Mouse (Mus musculus): ENCODE results near the gene Elp1. TPM values are rescaled to one million over a fixed set of nuclear protein-coding genes. Genes with fewer than 3 reads are reported as not detected.
A peak's percentile ranks its signal among the peaks of the same experiment; 100 is the strongest.

Elp1 gene
- total and polyA plus RNA-seq, 2 experiments from 2014 or later: 15.0 to 25.5 TPM

DNA sequence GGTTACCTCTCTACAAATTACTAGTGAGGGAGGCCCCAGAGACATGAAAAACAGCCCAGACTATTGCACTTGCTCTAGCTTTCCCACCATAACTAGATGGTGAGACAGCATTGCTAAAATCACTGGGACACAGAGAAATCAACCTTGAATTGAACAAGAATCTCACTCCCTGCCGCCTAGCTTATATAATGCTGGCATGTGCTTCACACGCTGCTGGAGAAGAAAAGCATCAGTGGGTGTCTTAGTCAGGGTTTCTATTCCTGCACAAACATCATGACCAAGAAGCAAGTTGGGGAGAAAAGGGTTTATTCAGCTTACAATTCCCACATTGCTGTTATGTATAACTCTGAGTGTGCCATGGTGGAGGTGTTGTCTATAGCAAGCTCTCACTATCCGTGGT, 89.0 kb downstream of the Elp1 start:
- Histone ChIP-seq H3K9ac (replicated peaks; ENCODE audit: low read depth, low read length) (no peak overlapping the region), H3K4me2 (ENCODE audit: low read depth, low read length) (no peak overlapping the region), H3K36me3 (replicated peaks; ENCODE audit: control insufficient read depth, insufficient read depth, low read length) (no peaks in the 10 kb centered on the region), H3K4me3 (ENCODE audit: low read depth, low read length) (no peak overlapping the region), H3K4me1 (ENCODE audit: control insufficient read depth, insufficient read depth) (peaks cover 12% of the 10 kb centered on the region), H3K27ac (ENCODE audit: low read depth) (no peak overlapping the region), H3K27me3 (ENCODE audit: control insufficient read depth, insufficient read depth, low read length) (no peaks in the 10 kb centered on the region), H3K9me3 (replicated peaks; ENCODE audit: control insufficient read depth, low read length) (no peaks in the 10 kb centered on the region)
- DNase-seq (ENCODE audit: low spot score) (no peak), ATAC-seq (ENCODE audit: insufficient read depth, low read depth) (no peak)
- WGBS: 87% methylated on average over 3 of the region's 3 CpGs
- TF ChIP-seq CTCF (IDR thresholded peaks at IDR 0.05; ENCODE audit: low read depth) (no peak), EP300 (IDR thresholded peaks at IDR 0.05; ENCODE audit: low read depth) (no peak)

- 0 out of 2 replicates have a peak overlapping the region, but pooled peaks have one; percentile 12 for H3K4me2 ChIP-seq (ENCODE audit: low read depth, low read length)
- no peaks in the 10 kb centered on the region for H3K4me1 ChIP-seq (ENCODE audit: control insufficient read depth, insufficient read depth)
- 33% methylated on average over 10 of the region's 10 CpGs for WGBS
Observed at GRCm38 (mm10) chr4:56702234-56702633, 99.9 kb downstream of the Elp1 start.

More at GRCm38 (mm10) chr4:56702234-56702633, 99.9 kb downstream of the Elp1 start:
- H3K27ac ChIP-seq (ENCODE audit: low read depth): no peak overlapping the region
- no peak for TF ChIP-seq EP300 (IDR thresholded peaks at IDR 0.05; ENCODE audit: low read depth)
- H3K9me3 ChIP-seq (replicated peaks; ENCODE audit: control insufficient read depth, low read length): no peaks in the 10 kb centered on the region
- no peak for ATAC-seq (ENCODE audit: insufficient read depth, low read depth)
- H3K27me3 ChIP-seq (ENCODE audit: control insufficient read depth, insufficient read depth, low read length): no peaks in the 10 kb centered on the region
- H3K4me3 ChIP-seq (ENCODE audit: low read depth, low read length): no peak overlapping the region
- no peak overlapping the region for H3K9ac ChIP-seq (replicated peaks; ENCODE audit: low read depth, low read length)
- H3K36me3 ChIP-seq (replicated peaks; ENCODE audit: control insufficient read depth, insufficient read depth, low read length): no peaks in the 10 kb centered on the region
- DNase-seq (ENCODE audit: low spot score): no peak

Other genes with a start within 250 kb of the Elp1 start
- gene Gm26657, start 62.3 kb downstream of the Elp1 start, total RNA-seq (2014; rRNA removed; ENCODE audit: low replicate concordance): not detected in 2 replicates
- not detected in 2 replicates for gene Gm26657, start 62.3 kb downstream of the Elp1 start, polyA plus RNA-seq (2015; fragmentation: Nextera tagmentation; extraction: Ambion mirVana)
- gene Actl7b, start 60.9 kb downstream of the Elp1 start, total RNA-seq (2014; rRNA removed; ENCODE audit: low replicate concordance): 0.35 TPM in 1 of 2 replicates, not detected in the other
- gene Actl7b, start 60.9 kb downstream of the Elp1 start, polyA plus RNA-seq (2015; fragmentation: Nextera tagmentation; extraction: Ambion mirVana): not detected in 2 replicates
- gene Actl7a, start 58.9 kb downstream of the Elp1 start, total RNA-seq (2014; rRNA removed; ENCODE audit: low replicate concordance): not detected in 2 replicates
- not detected in 2 replicates for gene Actl7a, start 58.9 kb downstream of the Elp1 start, polyA plus RNA-seq (2015; fragmentation: Nextera tagmentation; extraction: Ambion mirVana)
- 0.89 and 3.9 TPM in 2 replicates for gene Fam206a, start within 50 bp of the Elp1 start, total RNA-seq (2014; rRNA removed; ENCODE audit: low replicate concordance)
- gene Fam206a, start within 50 bp of the Elp1 start, polyA plus RNA-seq (2015; fragmentation: Nextera tagmentation; extraction: Ambion mirVana): 4.0 and 4.2 TPM in 2 replicates
- 27.9 and 34.3 TPM in 2 replicates for gene Ctnnal1, start 62.9 kb upstream of the Elp1 start, total RNA-seq (2014; rRNA removed; ENCODE audit: low replicate concordance)
- 34.4 and 35.5 TPM in 2 replicates for gene Ctnnal1, start 62.9 kb upstream of the Elp1 start, polyA plus RNA-seq (2015; fragmentation: Nextera tagmentation; extraction: Ambion mirVana)
- gene Tmem245, start 145.1 kb upstream of the Elp1 start, total RNA-seq (2014; rRNA removed; ENCODE audit: low replicate concordance): 68.4 and 82.4 TPM in 2 replicates
- 21.1 and 23.7 TPM in 2 replicates for gene Tmem245, start 145.1 kb upstream of the Elp1 start, polyA plus RNA-seq (2015; fragmentation: Nextera tagmentation; extraction: Ambion mirVana)
- gene Frrs1l, start 188.1 kb upstream of the Elp1 start, total RNA-seq (2014; rRNA removed; ENCODE audit: low replicate concordance): not detected in 2 replicates
- gene Frrs1l, start 188.1 kb upstream of the Elp1 start, polyA plus RNA-seq (2015; fragmentation: Nextera tagmentation; extraction: Ambion mirVana): 0.05 TPM in 1 of 2 replicates, not detected in the other

Data from heart, postnatal 0 days (tissue).